9 mouse cellular contexts compared by ENCODE assay signal in the genomic region with DNA sequence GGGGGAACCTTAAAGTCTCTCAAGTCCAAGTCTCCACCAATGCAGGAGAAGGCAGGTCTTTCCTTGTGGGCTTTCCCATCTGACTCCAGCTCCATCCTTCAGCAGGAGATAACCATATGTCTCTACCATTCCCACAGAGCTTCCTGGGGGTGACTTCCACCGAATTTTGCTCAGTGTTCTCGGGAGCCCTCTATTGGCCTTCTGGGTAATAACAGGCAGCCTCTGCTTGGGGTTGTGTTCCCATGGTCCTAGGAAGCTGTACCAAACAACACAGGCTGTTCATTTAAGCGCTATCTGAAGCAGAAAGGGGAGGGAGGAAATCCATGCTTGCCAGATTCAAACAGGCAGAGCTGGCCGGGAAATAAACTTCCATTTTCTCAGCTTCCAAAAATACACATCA.
DNase-seq lines count a peak whose midpoint lies in the region; ATAC-seq and TF ChIP-seq lines count a peak whose summit lies in the region.
"Had no signal": no experiment of that assay in that cellular context is flagged by ENCODE, and none has a peak within 500 bp of the region (broad histone marks: within the 10 kb centered on the region; RNA-seq: fewer than 3 reads in every experiment).

No protein-coding gene starts in this region.

- no peak overlapping the region for H3K4me2 ChIP-seq in liver, embryonic 12.5 days
- no peak overlapping the region for H3K4me2 ChIP-seq in forebrain, embryonic 11.5 days (ENCODE audit: low read depth, low read length, severe bottlenecking)
- no peak overlapping the region for H3K4me2 ChIP-seq in neural tube, embryonic 11.5 days (ENCODE audit: low read depth)
- H3K4me2 ChIP-seq: lung, embryonic 15.5 days had no signal

- H3K36me3 ChIP-seq in liver, adult 2 months (ENCODE audit: control insufficient read depth, insufficient read depth, low read length) = no peaks in the 10 kb centered on the region
- H3K36me3 ChIP-seq in liver, embryonic 12.5 days = no peaks in the 10 kb centered on the region
- no peaks in the 10 kb centered on the region for H3K36me3 ChIP-seq in forebrain, embryonic 11.5 days (ENCODE audit: control insufficient read depth, insufficient read depth, low read length)
- H3K36me3 ChIP-seq in neural tube, embryonic 11.5 days (ENCODE audit: control insufficient read depth, insufficient read depth, low read length) = no peaks in the 10 kb centered on the region
- H3K36me3 ChIP-seq: lung, embryonic 15.5 days had no signal

- H3K4me3 ChIP-seq in liver, adult 2 months (ENCODE audit: insufficient read depth, low read depth, low read length) = no peak overlapping the region
- no peak overlapping the region for H3K4me3 ChIP-seq in liver, embryonic 12.5 days
- H3K4me3 ChIP-seq in bone marrow, adult 2 months (replicated peaks; ENCODE audit: control insufficient read depth, low read depth, low read length) = no peak overlapping the region
- no peak overlapping the region for H3K4me3 ChIP-seq in forebrain, embryonic 11.5 days (ENCODE audit: low read depth, low read length)
- no peak overlapping the region for H3K4me3 ChIP-seq in neural tube, embryonic 11.5 days (ENCODE audit: low read depth, low read length)
- H3K4me3 ChIP-seq: lung, embryonic 15.5 days had no signal

- H3K9ac ChIP-seq in liver, adult 2 months (ENCODE audit: low read depth, low read length) = no peak overlapping the region
- no peak overlapping the region for H3K9ac ChIP-seq in liver, embryonic 12.5 days
- no peak overlapping the region for H3K9ac ChIP-seq in forebrain, embryonic 11.5 days (ENCODE audit: low read length)
- no peak overlapping the region for H3K9ac ChIP-seq in neural tube, embryonic 11.5 days (ENCODE audit: low read length)
- H3K9ac ChIP-seq: lung, embryonic 15.5 days had no signal

- ATAC-seq in liver, embryonic 12.5 days = no peak
- ATAC-seq in forebrain, embryonic 11.5 days (replicated peaks; ENCODE audit: low FRiP score) = peak; percentile 53
- no peak for ATAC-seq in neural tube, embryonic 11.5 days (ENCODE audit: insufficient read depth, low FRiP score, low TSS enrichment)
- no peak for ATAC-seq in activated CD4-positive, CD25-positive, alpha-beta regulatory T cell, adult 4 months

- DNase-seq in liver, adult 2 months (ENCODE audit: extremely low read depth, low read depth, low spot score) = peak; percentile 15
- peak; percentile 53 for DNase-seq in forebrain, embryonic 11.5 days (ENCODE audit: low spot score)
- DNase-seq in heart, postnatal 4 days = peak; percentile 71
- peak; percentile 33 to 56 for DNase-seq in left cerebral cortex, adult 8-10 months (ENCODE audit: low spot score in 2 of 2)
- DNase-seq in neural tube, embryonic 11.5 days (ENCODE audit: low spot score) = peak; percentile 65

- no peak overlapping the region for H3K27ac ChIP-seq in liver, adult 2 months (replicated peaks; ENCODE audit: insufficient read depth, low read depth, low read length)
- H3K27ac ChIP-seq in liver, embryonic 12.5 days = no peak overlapping the region
- no peak overlapping the region for H3K27ac ChIP-seq in bone marrow, adult 2 months (ENCODE audit: control insufficient read depth, insufficient read depth, low read depth, low read length, poor library complexity)
- H3K27ac ChIP-seq in forebrain, embryonic 11.5 days (ENCODE audit: low read depth, low read length) = no peak overlapping the region
- H3K27ac ChIP-seq in neural tube, embryonic 11.5 days (ENCODE audit: low read depth, low read length) = no peak overlapping the region
- H3K27ac ChIP-seq: lung, embryonic 15.5 days had no signal

- no peaks in the 10 kb centered on the region for H3K4me1 ChIP-seq in liver, adult 2 months (ENCODE audit: control insufficient read depth, insufficient read depth, low read length)
- no peaks in the 10 kb centered on the region for H3K4me1 ChIP-seq in liver, embryonic 12.5 days
- no peaks in the 10 kb centered on the region for H3K4me1 ChIP-seq in bone marrow, adult 2 months (ENCODE audit: control insufficient read depth, insufficient read depth, low read length)
- no peaks in the 10 kb centered on the region for H3K4me1 ChIP-seq in forebrain, embryonic 11.5 days (replicated peaks; ENCODE audit: control insufficient read depth, insufficient read depth, low read length)
- H3K4me1 ChIP-seq in neural tube, embryonic 11.5 days (ENCODE audit: control insufficient read depth, insufficient read depth, low read length) = no peaks in the 10 kb centered on the region
- H3K4me1 ChIP-seq: lung, embryonic 15.5 days had no signal

- H3K79me2 ChIP-seq in liver, adult 2 months (ENCODE audit: control insufficient read depth, insufficient read depth, low read length) = no peaks in the 10 kb centered on the region

- H3K9me3 ChIP-seq in liver, embryonic 12.5 days (replicated peaks) = no peaks in the 10 kb centered on the region
- no peaks in the 10 kb centered on the region for H3K9me3 ChIP-seq in forebrain, embryonic 11.5 days (ENCODE audit: control insufficient read depth, low read length)
- no peaks in the 10 kb centered on the region for H3K9me3 ChIP-seq in neural tube, embryonic 11.5 days (ENCODE audit: control insufficient read depth, low read length)
- H3K9me3 ChIP-seq: lung, embryonic 15.5 days had no signal

- TF ChIP-seq POLR2A in liver, adult 2 months (IDR thresholded peaks at IDR 0.05; ENCODE audit: extremely low read depth, insufficient read depth, low read length) = no peak
- TF ChIP-seq POLR2A in bone marrow, adult 2 months (IDR thresholded peaks at IDR 0.05; ENCODE audit: borderline replicate concordance, control insufficient read depth, low read depth, low read length) = no peak

- TF ChIP-seq CTCF in liver, adult 2 months (IDR thresholded peaks at IDR 0.05; ENCODE audit: low read depth, low read length) = peak; percentile 62; the same call in 1 of the 2 replicates
- TF ChIP-seq CTCF in bone marrow, adult 2 months (IDR thresholded peaks at IDR 0.05; ENCODE audit: control insufficient read depth, insufficient read depth, low read length) = peak; percentile 13; the same call in 1 of the 2 replicates

- 7% methylated on average over 4 of the region's 4 CpGs for WGBS in liver, adult 2 months
- 25% methylated on average over 4 of the region's 4 CpGs for WGBS in liver, embryonic 12.5 days (ENCODE audit: insufficient replicate concordance)
- 15% methylated on average over 4 of the region's 4 CpGs for WGBS in bone marrow, adult 2 months
- WGBS in forebrain, embryonic 11.5 days = 24% methylated on average over 4 of the region's 4 CpGs
- 26% methylated on average over 4 of the region's 4 CpGs for WGBS in neural tube, embryonic 11.5 days

- no peaks in the 10 kb centered on the region for H3K27me3 ChIP-seq in liver, adult 2 months (ENCODE audit: control insufficient read depth, insufficient read depth, low read length)
- no peaks in the 10 kb centered on the region for H3K27me3 ChIP-seq in liver, embryonic 12.5 days (replicated peaks)
- no peaks in the 10 kb centered on the region for H3K27me3 ChIP-seq in forebrain, embryonic 11.5 days (ENCODE audit: control insufficient read depth, insufficient read depth, low read length)
- no peaks in the 10 kb centered on the region for H3K27me3 ChIP-seq in neural tube, embryonic 11.5 days (ENCODE audit: control insufficient read depth, insufficient read depth, low read length)
- H3K27me3 ChIP-seq: lung, embryonic 15.5 days had no signal

Comparison
In these comparisons a context has a peak if more than half of its experiments do, and no peak if none do; other contexts are left out.
1. DNase-seq: peak in every context shown above with its lines; median percentile 71 in heart, postnatal 4 days; 65 in neural tube, embryonic 11.5 days; 53 in forebrain, embryonic 11.5 days; 44 in left cerebral cortex, adult 8-10 months; 15 in liver, adult 2 months.